Mouse (Mus musculus): ENCODE results near the gene Ifit3b.
A peak's percentile ranks its signal among the peaks of the same experiment; 100 is the strongest.
"Not testable (repeated sequence)": the region's sequence is repeated elsewhere in the genome, so short reads cannot be mapped to it uniquely, and the experiment has no call there.

The Ifit3b gene

GRCm38 (mm10) chr19:34610118-34610517 is 2.3 kb downstream of the Ifit3b start:
- not testable (repeated sequence) for DNase-seq (ENCODE audit: low spot score in 2 of 2)

DNA sequence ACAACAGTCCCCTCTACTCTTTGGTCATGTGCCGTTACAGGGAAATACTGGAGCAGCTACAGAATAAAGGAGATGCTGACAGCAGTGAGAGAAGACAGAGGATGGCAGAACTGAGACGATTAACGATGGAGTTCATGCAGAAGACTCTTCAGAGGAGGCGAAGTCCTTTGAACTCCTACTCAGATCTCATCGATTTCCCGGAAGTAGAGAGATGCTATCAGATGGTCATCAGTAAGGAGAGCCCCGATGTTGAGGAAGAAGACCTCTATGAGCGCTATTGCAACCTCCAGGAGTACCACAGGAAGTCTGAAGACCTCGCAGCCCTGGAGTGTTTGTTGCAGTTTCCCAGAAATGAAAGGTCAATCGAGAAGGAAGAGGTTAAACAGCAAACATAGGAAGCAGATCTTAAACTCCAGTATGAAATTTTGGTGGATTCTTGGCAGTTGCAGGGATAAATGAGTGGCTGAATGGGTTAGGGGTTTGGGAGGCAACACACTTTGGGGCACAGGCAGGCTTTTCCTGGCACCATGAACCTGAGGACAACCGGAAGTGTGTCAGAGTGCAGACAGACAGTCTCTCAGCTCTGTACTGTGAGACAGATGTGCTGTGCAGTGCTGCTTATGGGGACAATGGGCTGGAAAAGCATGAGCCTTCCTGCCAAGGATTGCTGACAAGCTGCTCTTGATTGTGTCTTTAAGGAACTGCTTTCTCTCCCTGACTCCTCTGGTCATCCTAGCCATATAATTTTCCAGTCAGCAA is 4.7 kb downstream of the Ifit3b start:
- not testable (repeated sequence) for DNase-seq (ENCODE audit: low spot score in 2 of 2)

- DNase-seq (ENCODE audit: low spot score in 2 of 2) = no peak
Observed at GRCm38 (mm10) chr19:34620871-34621270, 13.1 kb downstream of the Ifit3b start.

- DNase-seq (ENCODE audit: low spot score in 2 of 2) = no peak
Observed at GRCm38 (mm10) chr19:34623781-34624180, 16.0 kb downstream of the Ifit3b start.

DNA sequence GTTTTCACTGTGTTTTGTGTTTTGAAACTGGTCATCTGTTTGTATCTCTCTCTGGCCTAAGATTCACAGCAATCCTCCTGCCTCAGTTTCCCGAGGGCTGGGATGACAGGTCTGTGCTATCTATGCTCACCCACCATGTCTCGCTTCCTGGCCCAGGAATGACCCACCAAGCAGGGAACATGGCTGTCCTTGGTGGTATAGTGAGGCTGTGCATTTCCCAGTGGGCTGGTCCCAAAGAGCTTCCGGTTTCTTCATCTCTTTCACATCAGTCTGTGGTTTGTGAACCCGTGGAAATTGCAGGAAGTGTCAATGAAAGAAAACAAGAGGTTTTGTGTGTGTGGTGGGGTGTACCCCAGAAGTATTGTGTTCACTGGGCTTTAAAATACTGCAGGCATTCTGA is 16.9 kb downstream of the Ifit3b start:
- no peak for DNase-seq (ENCODE audit: low spot score in 2 of 2)

GRCm38 (mm10) chr19:34627496-34627895 is 19.7 kb downstream of the Ifit3b start:
- DNase-seq (ENCODE audit: low spot score in 2 of 2) = no peak

DNA sequence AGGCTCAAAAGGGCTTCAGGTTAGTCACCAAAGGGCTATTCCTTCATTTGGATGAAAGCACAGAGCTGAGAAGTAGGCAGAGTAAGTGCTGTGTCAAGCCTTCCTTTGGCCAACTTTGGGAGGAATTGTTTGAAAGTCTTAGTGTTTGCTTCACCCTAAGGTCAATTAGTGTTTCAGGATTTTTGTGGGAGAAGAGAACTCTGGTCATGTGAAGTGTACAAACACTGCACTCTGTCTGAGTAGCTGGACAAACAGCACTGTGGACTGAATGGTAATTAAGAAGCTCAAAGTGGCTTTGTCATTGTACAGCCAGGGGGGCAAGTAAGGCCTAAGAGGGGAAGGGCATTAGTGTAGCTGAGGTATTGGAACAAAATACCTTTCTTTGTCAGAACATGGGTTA is 23.7 kb downstream of the Ifit3b start:
- no peak for DNase-seq (ENCODE audit: low spot score in 2 of 2)

DNA sequence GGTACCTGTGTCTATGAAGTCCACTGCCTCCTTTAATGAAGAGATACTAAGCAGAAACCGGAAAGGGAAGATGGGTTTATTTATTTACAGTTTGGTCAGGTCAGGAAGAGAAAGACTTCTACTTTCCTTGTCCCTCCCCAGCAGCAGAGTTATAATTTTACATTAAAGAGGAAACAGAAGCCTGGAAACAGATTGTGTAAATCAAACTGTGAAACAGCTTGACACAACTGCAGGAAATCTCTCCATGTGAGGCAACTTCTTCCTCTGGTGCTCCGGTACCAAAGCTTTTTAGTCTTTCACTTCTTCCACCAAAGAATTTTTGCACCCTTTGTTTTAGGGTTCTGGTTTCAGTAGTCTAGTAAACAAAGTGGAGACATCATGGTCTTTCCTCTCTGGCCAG is 25.7 kb downstream of the Ifit3b start:
- no peak for DNase-seq (ENCODE audit: low spot score in 2 of 2)

GRCm38 (mm10) chr19:34636933-34637557 is 29.3 kb downstream of the Ifit3b start:
- peak; percentile 54 to 71 for DNase-seq (ENCODE audit: low spot score in 2 of 2)

DNA sequence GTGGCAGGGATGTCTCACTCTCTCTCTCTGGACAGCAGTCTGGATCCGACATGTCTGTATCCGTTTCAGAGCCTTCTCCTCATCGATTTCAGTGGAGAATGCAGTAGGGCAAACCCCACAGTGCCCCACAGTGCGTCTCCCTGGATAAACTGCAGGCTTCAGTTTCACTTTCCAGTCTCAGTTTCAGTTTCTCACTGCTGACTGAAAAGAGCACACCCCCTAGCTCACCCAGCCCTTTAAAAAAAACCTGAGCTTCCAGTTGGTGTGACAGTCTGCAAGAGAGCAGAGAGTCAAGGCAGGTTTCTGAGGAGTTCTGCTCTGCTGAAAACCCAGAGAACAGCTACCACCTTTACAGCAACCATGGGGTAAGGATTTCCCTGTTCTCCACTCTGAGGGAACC is 32.9 kb downstream of the Ifit3b start, which contains the start of the genes Ifit1bl2 and Ifit1:
Gene Ifit1bl2 (minus strand): TSS at position 121 of the 400 bp plus-strand sequence.
Gene Ifit1 (plus strand): TSS at position 249 of the 400 bp plus-strand sequence.
- DNase-seq (ENCODE audit: low spot score in 2 of 2) = no peak

DNA sequence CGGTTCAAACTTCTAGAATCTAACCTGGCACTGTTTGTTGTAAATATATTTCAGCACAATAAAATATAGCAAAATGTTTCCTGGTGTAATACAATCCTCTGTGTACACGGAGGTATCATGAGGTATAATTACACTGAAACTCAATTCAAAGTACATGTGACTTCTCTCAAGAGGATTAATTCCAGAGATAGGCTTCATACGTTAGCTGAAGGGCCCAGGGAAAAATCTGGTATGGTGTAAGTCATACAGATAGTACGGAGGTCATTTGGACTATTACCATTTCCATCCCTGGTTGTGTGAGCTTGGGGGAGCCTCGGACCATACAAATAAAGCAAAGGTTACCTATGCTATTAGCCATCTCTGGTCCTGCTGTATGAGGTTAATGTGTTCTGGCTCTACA is 34.8 kb downstream of the Ifit3b start:
- no peak for DNase-seq (ENCODE audit: low spot score in 2 of 2)

- DNase-seq (ENCODE audit: low spot score in 2 of 2) = not testable (repeated sequence)
Observed at GRCm38 (mm10) chr19:34647630-34648029, 39.9 kb downstream of the Ifit3b start.

DNA sequence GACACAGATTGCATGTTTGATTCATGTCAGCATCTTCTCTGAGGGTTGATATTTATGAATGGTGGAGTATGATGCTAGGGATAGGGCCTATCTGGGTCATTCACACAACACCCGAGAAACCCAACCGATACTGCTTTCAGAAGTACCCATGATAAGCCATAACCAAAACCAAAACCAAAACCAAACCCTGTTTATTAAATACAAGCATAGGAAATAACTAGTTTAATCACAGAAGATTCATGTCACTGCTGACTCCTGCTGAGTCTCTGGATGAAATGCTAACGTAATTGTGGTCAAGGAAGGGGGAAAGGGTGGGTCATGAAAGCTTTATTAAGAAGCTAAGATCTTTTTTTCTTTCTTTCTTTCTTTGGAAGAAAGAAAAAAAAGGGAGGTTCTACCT is 42.5 kb downstream of the Ifit3b start:
- DNase-seq (ENCODE audit: low spot score in 2 of 2) = no peak

GRCm38 (mm10) chr19:34650997-34651396 is 43.2 kb downstream of the Ifit3b start:
- DNase-seq (ENCODE audit: low spot score in 2 of 2) = no peak

- DNase-seq (ENCODE audit: low spot score in 2 of 2) = no peak
Observed at GRCm38 (mm10) chr19:34655227-34655805, 47.5 kb downstream of the Ifit3b start.

DNA sequence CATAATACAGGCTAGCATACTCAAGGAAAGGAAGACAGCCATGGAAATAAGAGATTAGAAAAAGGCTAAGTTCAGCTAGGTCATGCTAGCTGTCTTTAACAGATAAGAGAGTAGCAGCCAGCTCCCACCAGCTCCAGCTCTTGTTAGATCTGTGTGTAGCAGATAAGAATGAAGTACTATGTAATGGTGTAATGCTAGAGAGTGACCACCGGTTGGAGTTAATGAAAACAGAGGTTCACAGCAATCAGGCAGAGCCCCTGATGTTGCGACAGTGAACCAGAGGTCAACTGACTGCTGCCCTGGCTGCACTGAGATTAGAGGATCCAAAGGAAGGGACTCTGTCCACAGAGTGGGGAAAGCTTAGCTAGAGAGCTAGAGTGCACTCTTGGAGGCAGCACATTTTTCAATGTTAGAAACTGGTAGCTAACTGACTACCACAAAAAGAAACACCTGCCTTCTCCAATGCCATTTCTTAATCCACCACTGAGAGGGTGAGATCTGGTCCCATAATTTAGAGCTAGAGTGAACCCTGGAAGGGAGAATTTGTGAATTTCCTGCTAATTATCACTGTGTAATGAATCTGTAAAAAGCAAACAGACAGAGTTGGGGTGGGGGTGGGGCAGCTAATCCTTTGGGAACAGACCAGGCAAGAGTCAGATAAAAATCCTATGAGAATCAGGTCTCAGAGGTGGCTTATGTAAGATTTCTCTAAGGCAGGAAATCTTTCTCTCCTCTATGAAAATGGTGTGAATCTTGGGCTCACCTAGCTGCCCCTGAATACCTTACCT is 48.9 kb downstream of the Ifit3b start:
- DNase-seq (ENCODE audit: low spot score in 2 of 2) = peak; percentile 26 to 68

GRCm38 (mm10) chr19:34662067-34662507 is 54.3 kb downstream of the Ifit3b start:
- DNase-seq (ENCODE audit: low spot score in 2 of 2) = peak in 1 of 2 experiments; percentile 25

DNA sequence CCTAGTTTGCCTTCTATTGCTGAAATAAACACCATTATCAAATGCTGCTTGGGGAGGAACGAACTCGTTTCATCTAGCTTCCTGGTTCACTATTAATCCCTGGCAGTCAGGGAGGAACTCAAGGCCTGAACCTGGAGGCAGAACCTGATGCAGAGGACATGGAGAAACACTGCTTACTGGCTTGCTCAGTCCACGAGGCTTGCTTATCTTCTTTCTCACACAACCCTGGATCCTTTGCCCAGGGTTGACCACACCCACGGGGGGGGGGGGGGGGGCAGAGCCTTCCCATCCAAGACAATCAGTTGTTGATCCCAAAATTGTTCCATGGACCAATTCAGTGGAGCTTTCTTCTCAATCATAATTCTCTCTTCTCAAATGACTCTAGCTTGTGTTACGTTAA is 55.0 kb downstream of the Ifit3b start:
- DNase-seq (ENCODE audit: low spot score in 2 of 2) = no peak
